Mouse (Mus musculus) kidney, postnatal 0 days (tissue): ENCODE data around the gene Opn1sw. TPM values are rescaled to one million over a fixed set of nuclear protein-coding genes. Genes with fewer than 3 reads are reported as not detected.
A peak's percentile ranks its signal among the peaks of the same experiment; 100 is the strongest.

Experiments used
- ATAC-seq: fragments of 200-750 bp; cut with Nextera tagmentation; replicated peaks from 2 replicates; pipeline ENCODE4 v1.8.0; 2017; ENCODE audit warnings: low read depth, moderate number of reproducible peaks, moderate TSS enrichment, moderate library complexity; ENCODE audit not compliant: low FRiP score
- DNase-seq: peaks from one replicate; pipeline ENCODE4 v3.0.0-alpha.2; 2016; ENCODE audit warnings: low spot score
- H3K27ac ChIP-seq: fragments of 300-500 bp; sonication (generic); 2 replicates; pipeline ENCODE4 v1.5.1; 2014; ENCODE audit warnings: mild to moderate bottlenecking
- H3K27me3 ChIP-seq: fragments of 300-500 bp; sonication (generic); 2 replicates; pipeline ENCODE4 v1.6.1; 2014; ENCODE audit warnings: low read length, mixed read lengths; ENCODE audit not compliant: insufficient read depth
- H3K36me3 ChIP-seq: fragments of 300-500 bp; sonication (generic); 2 replicates; pipeline ENCODE4 v1.6.1; 2014; ENCODE audit warnings: low read length, mixed read lengths; ENCODE audit not compliant: insufficient read depth
- H3K4me1 ChIP-seq: fragments of 300-500 bp; sonication (generic); replicated peaks from 2 replicates; pipeline ENCODE4 v1.6.1; 2014; ENCODE audit warnings: antibody characterized with exemption, low read length, mixed read lengths; ENCODE audit not compliant: insufficient read depth
- H3K4me2 ChIP-seq: fragments of 300-500 bp; sonication (generic); 2 replicates; pipeline ENCODE4 v1.6.1; 2014; ENCODE audit warnings: mild to moderate bottlenecking, low read length, moderate library complexity, mixed read lengths
- H3K4me3 ChIP-seq: fragments of 300-500 bp; sonication (generic); replicated peaks from 2 replicates; pipeline ENCODE4 v1.5.1; 2014; ENCODE audit warnings: low read depth, low read length
- H3K9ac ChIP-seq: fragments of 300-500 bp; sonication (generic); 2 replicates; pipeline ENCODE4 v1.6.1; 2014; ENCODE audit warnings: low read depth, low read length
- H3K9me3 ChIP-seq: fragments of 300-500 bp; sonication (generic); replicated peaks from 2 replicates; pipeline ENCODE4 v1.6.1; 2016; ENCODE audit warnings: low read length, inconsistent platforms, mixed read lengths
- CTCF ChIP-seq: IDR thresholded peaks from 2 replicates; pipeline ENCODE4 v1.5.1; 2016; ENCODE audit warnings: antibody characterized with exemption, low read depth, mild to moderate bottlenecking, moderate library complexity
- WGBS: fragments of 180-500 bp; shearing (Covaris S2); extraction: QIAGEN DNeasy Blood & Tissue Kit; methylation state at CpG from one replicate; pipeline ENCODE4 v1.1.7; 2014; 5-methylcytosine and 5-hydroxymethylcytosine counted together
- polyA plus RNA-seq: library from polyadenylated mRNA; unstranded; fragments of >200 nt; fragmentation: Nextera tagmentation; extraction: Ambion mirVana; gene quantifications from 2 replicates; pipeline ENCODE4 v1.2.1, GENCODE M21; 2015

The Opn1sw gene
- polyA plus RNA-seq, 1 experiment from 2014 or later: 0.47 TPM

DNA sequence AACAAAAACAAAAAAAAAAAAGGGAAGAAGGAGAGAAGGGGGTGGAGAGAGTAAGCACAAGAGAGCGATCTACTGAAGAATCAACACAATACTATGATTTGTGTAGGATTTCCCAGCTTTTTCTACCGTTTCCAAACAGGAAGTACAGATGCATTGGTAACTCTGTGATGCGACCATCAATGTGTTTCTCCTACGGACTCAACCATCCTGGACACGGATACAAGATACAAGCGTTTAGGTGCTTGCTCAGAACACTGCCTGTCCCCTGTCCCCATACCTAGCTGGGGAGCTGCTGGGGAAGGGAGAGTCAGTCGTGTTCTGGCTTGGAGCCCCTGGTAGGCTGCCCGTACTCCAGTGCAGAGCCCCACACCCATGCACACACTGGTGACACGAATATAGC, 1.2 kb upstream of the Opn1sw start:
- TF ChIP-seq CTCF: no peak
- Histone ChIP-seq H3K4me3 (no peak overlapping the region), H3K9me3 (no peaks in the 10 kb centered on the region), H3K36me3 (no peaks in the 10 kb centered on the region), H3K4me1 (0 out of 2 replicates have a peak, but pooled peaks cover 5% of the 10 kb centered on the region), H3K4me2 (no peak overlapping the region), H3K27me3 (no peaks in the 10 kb centered on the region), H3K9ac (no peak overlapping the region), H3K27ac (no peak overlapping the region)
- WGBS: 53% methylated on average over 9 of the region's 9 CpGs
- ATAC-seq: no peak
- no peak for DNase-seq

- H3K27ac ChIP-seq: no peak overlapping the region
- H3K4me2 ChIP-seq: peak overlapping the region; percentile 38; the same call in 1 of the 2 replicates
- ATAC-seq (peak; percentile 84), DNase-seq (peak; percentile 90)
- 0 out of 2 replicates have a peak, but pooled peaks cover 5% of the 10 kb centered on the region for H3K4me1 ChIP-seq
- no peak overlapping the region for H3K9ac ChIP-seq
- H3K4me3 ChIP-seq: peak overlapping the region; percentile 27; the same call in 1 of the 2 replicates
- 7% methylated on average over 11 of the region's 11 CpGs for WGBS
- H3K36me3 ChIP-seq: no peaks in the 10 kb centered on the region
- TF ChIP-seq CTCF: no peak
- no peaks in the 10 kb centered on the region for H3K9me3 ChIP-seq
- no peaks in the 10 kb centered on the region for H3K27me3 ChIP-seq
These were observed 375 bp upstream of the Opn1sw start for GRCm38 (mm10) chr6:29388606-29389080.

DNA sequence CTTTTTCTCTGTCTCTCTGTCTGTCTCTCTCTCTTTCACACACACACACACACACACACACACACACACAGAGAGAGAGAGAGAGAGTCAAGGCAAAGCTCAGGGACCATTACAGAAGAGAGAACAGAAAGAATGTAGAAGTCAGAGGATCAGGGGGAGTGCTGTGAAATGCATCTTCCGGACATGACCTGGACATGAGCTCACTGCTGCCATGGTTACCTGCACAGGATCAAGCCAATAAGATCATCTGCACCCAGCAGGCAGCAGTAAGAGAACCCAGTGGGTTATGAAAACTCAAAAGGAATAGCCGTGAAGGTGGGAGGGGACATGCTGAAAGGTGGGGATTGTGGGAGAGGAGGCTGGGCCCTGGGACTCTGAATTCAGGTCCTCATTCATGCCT, 5.8 kb downstream of the Opn1sw start:
- no peak for TF ChIP-seq CTCF
- no peak overlapping the region for H3K4me3 ChIP-seq
- no peaks in the 10 kb centered on the region for H3K27me3 ChIP-seq
- H3K9me3 ChIP-seq: no peaks in the 10 kb centered on the region
- H3K4me2 ChIP-seq: no peak overlapping the region
- H3K9ac ChIP-seq: no peak overlapping the region
- WGBS: 37% methylated on average over 2 of the region's 2 CpGs
- ATAC-seq: no peak
- H3K4me1 ChIP-seq: 0 out of 2 replicates have a peak, but pooled peaks cover under 1% of the 10 kb centered on the region
- no peak overlapping the region for H3K27ac ChIP-seq
- DNase-seq: peak; percentile 12
- H3K36me3 ChIP-seq: no peaks in the 10 kb centered on the region

DNA sequence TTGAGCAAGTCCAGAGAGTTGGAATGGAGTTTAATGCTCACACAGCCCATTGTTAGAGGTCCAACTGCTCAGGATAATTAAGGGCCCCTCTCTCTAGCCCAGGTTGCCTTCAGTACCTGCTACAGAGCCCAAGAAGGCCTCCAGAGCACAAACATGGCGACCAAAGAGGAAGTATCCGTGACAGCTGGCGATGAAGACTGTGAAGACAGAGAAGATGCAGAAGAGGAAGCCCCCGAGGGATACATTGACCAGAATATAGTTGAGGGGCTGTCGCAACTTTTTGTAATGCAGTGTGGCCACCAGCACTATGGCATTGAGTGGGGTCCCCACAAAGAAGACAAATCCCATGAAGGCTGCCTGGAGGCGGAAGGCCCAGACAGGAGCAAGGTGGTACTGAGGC, 8.3 kb downstream of the Opn1sw start:
- H3K36me3 ChIP-seq: peaks cover 18% of the 10 kb centered on the region; the same call in 1 of the 2 replicates
- H3K4me2 ChIP-seq: no peak overlapping the region
- H3K27me3 ChIP-seq: no peaks in the 10 kb centered on the region
- no peak for TF ChIP-seq CTCF
- H3K27ac ChIP-seq: no peak overlapping the region
- no peak overlapping the region for H3K9ac ChIP-seq
- DNase-seq (no peak), ATAC-seq (no peak)
- no peak overlapping the region for H3K4me3 ChIP-seq
- H3K9me3 ChIP-seq: no peaks in the 10 kb centered on the region
- WGBS: 90% methylated on average over 6 of the region's 6 CpGs
- no peaks in the 10 kb centered on the region for H3K4me1 ChIP-seq

GRCm38 (mm10) chr6:29378678-29379077, 9.6 kb downstream of the Opn1sw start:
- peaks cover 30% of the 10 kb centered on the region; the same call in 1 of the 2 replicates for H3K36me3 ChIP-seq
- no peaks in the 10 kb centered on the region for H3K4me1 ChIP-seq
- H3K4me2 ChIP-seq: no peak overlapping the region
- no peaks in the 10 kb centered on the region for H3K9me3 ChIP-seq
- no peak overlapping the region for H3K27ac ChIP-seq
- no peak overlapping the region for H3K9ac ChIP-seq
- no peak for TF ChIP-seq CTCF
- H3K27me3 ChIP-seq: no peaks in the 10 kb centered on the region
- H3K4me3 ChIP-seq: no peak overlapping the region
- ATAC-seq (no peak), DNase-seq (no peak)
- WGBS: 94% methylated on average over 10 of the region's 10 CpGs

DNA sequence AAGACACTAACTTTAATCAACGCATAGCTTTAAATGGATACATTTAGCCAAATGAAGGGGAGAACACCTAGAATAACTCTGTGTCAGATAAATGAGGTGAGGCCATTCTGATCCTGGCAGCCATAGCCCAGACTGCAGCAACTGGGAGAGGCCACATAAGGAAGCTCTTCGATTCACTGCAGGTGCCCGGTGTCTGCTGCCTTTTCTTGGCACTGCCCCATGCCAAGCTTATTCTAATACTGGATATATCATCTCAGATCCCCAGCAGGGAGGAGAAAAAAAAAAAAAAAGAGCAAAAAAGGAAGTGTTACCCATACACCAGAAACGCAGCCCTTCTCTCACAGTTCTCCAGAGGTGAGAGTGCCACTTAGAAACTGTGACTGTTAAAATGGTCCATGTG, 10.9 kb downstream of the Opn1sw start:
- H3K4me2 ChIP-seq: no peak overlapping the region
- no peak overlapping the region for H3K9ac ChIP-seq
- TF ChIP-seq CTCF: no peak
- no peaks in the 10 kb centered on the region for H3K9me3 ChIP-seq
- H3K4me1 ChIP-seq: no peaks in the 10 kb centered on the region
- WGBS: 93% methylated on average over 4 of the region's 4 CpGs
- H3K27me3 ChIP-seq: no peaks in the 10 kb centered on the region
- DNase-seq (no peak), ATAC-seq (no peak)
- no peak overlapping the region for H3K4me3 ChIP-seq
- no peak overlapping the region for H3K27ac ChIP-seq
- peaks cover 39% of the 10 kb centered on the region for H3K36me3 ChIP-seq

DNA sequence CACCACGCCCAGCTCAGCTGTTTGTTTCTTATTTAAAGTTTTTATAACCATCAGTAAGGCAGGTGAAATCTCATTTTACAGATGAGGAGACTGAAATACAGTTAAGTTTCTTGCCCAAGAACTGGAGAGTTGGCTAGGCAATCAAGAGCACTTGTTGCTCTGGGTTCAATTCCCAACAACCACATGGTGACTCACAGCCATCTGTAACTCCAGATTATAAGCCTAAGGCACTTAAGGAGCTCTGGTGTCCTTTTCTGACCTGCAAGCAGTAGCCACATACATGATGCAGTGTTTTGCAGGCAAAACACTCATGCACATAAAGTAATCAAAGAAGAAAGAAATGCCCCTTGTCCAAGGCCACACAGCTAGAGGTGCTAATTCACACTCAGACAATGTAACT, 23.0 kb downstream of the Opn1sw start:
- no peak overlapping the region for H3K9ac ChIP-seq
- no peak overlapping the region for H3K4me2 ChIP-seq
- H3K36me3 ChIP-seq: peaks cover 34% of the 10 kb centered on the region
- H3K27me3 ChIP-seq: no peaks in the 10 kb centered on the region
- no peak for DNase-seq
- WGBS: 88% methylated on average over 1 of the region's 1 CpGs
- TF ChIP-seq CTCF: no peak
- no peak for ATAC-seq
- no peak overlapping the region for H3K4me3 ChIP-seq
- H3K9me3 ChIP-seq: no peaks in the 10 kb centered on the region
- no peak overlapping the region for H3K27ac ChIP-seq
- no peaks in the 10 kb centered on the region for H3K4me1 ChIP-seq
